Mouse (Mus musculus) bone marrow macrophage, adult 2 months (primary cell): ENCODE data around the gene Ankrd54. TPM values are rescaled to one million over a fixed set of nuclear protein-coding genes. Genes with fewer than 3 reads are reported as not detected.
A peak's percentile ranks its signal among the peaks of the same experiment; 100 is the strongest.

Experiments
- H3K27ac ChIP-seq: 2 replicates; pipeline ENCODE4 v1.5.1; 2012; ENCODE audit warnings: low read depth, low read length; ENCODE audit not compliant: insufficient read depth
- H3K4me1 ChIP-seq: 2 replicates; pipeline ENCODE4 v1.6.1; 2012; ENCODE audit warnings: low read length; ENCODE audit not compliant: control insufficient read depth, insufficient read depth
- H3K4me3 ChIP-seq: 2 replicates; pipeline ENCODE4 v1.5.1; 2012; ENCODE audit warnings: mild to moderate bottlenecking, low read length, moderate library complexity; ENCODE audit not compliant: insufficient read depth
- CTCF ChIP-seq: IDR thresholded peaks from 2 replicates; pipeline ENCODE4 v1.5.1; 2012; ENCODE audit warnings: low read depth, mild to moderate bottlenecking, low read length, moderate library complexity
- POLR2A ChIP-seq: IDR thresholded peaks from 2 replicates; pipeline ENCODE4 v1.6.1; 2012; ENCODE audit warnings: mild to moderate bottlenecking, low read depth, low read length, borderline replicate concordance
- polyA plus RNA-seq: library from polyadenylated mRNA; stranded (reverse); fragments of >200 nt; gene quantifications from 2 replicates; pipeline ENCODE4 v1.2.4, GENCODE M21; 2012; ENCODE audit not compliant: missing spikeins, insufficient read depth, insufficient read length

Gene Ankrd54
- polyA plus RNA-seq, 1 experiment, result 14.0 TPM

DNA sequence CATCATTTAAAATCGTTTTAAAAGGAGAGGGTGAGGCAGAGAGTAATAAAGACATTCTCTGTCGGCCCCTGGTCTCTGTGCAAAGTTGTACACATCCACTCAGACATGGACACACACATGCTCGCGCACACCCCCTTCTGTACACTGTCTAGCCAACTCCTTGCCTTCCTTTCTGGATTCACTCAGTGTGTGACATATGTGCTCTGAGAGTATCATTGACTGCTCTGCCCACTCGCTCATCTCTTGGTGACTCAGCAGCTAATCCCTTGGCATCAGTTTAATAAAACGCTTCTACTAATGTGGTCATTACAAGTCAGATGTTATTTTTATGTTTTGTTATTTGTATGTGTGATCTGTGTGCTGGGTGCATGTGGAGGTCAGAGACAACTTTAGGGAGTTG, 29.6 kb upstream of the Ankrd54 start:
- Histone ChIP-seq H3K27ac (no peak overlapping the region), H3K4me3 (no peak overlapping the region), H3K4me1 (no peaks in the 10 kb centered on the region)
- no peak for TF ChIP-seq CTCF
- TF ChIP-seq POLR2A, result no peak

DNA sequence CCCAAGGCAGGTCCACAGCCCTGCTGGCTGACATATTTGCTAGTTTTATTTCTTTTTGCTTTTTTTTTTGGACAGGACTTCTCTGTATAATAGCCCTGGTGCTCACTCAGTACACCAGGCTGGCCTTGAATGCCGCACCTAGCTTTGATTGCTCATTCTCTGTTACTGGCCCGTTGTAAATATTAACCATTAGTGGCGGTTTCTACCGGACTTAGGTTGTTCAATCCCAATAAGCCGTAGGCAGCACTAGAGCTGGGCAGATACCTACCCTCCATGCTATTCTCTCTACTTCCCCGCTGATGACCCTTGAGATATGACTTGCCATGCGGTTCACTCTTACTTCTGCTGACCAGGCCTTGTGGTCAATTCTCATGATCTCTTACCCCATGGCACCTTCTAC, 16.9 kb upstream of the Ankrd54 start:
- TF ChIP-seq POLR2A, result no peak
- TF ChIP-seq CTCF, result no peak
- Histone ChIP-seq H3K27ac (no peak overlapping the region), H3K4me1 (peaks cover 2% of the 10 kb centered on the region; the same call in 1 of the 2 replicates), H3K4me3 (no peak overlapping the region)

DNA sequence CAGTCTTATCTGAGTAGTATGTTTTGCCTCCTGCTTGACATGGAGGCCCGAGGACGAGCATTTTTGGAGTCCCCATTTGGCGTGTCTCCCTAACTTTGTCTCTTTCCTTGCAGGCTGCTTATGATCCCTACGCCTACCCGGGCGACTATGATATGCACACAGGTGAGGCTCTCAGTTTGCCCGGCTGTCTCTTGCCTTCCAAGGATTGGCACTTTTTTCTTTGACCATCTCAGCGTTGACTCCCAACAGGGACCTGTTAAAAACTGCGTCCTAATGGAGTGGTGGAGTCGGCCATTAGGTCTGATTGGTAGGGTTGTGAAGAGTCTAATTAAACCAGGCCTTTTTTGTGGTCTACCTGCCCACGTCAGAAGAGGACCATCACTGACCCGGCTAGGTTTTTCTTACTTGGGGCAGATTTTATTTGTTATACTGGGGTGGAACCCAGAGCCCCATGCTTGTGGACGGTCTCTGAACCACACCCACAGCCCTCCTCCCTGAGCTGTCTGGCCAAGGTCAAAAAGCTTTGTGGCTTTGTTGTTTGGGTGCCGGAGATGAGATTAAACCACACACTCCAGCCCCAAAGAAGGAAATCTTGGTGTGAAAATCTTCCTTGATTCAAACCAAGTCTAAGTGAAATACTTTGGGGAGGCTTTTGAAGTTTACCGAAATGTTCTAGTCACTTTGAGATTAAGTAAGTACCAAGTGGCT, 13.1 kb upstream of the Ankrd54 start:
- peak overlapping the region; percentile 86 for H3K4me3 ChIP-seq
- peaks cover 11% of the 10 kb centered on the region for H3K4me1 ChIP-seq
- TF ChIP-seq CTCF, result no peak
- no peak for TF ChIP-seq POLR2A
- H3K27ac ChIP-seq, result no peak overlapping the region; the same call in 1 of the 2 replicates

DNA sequence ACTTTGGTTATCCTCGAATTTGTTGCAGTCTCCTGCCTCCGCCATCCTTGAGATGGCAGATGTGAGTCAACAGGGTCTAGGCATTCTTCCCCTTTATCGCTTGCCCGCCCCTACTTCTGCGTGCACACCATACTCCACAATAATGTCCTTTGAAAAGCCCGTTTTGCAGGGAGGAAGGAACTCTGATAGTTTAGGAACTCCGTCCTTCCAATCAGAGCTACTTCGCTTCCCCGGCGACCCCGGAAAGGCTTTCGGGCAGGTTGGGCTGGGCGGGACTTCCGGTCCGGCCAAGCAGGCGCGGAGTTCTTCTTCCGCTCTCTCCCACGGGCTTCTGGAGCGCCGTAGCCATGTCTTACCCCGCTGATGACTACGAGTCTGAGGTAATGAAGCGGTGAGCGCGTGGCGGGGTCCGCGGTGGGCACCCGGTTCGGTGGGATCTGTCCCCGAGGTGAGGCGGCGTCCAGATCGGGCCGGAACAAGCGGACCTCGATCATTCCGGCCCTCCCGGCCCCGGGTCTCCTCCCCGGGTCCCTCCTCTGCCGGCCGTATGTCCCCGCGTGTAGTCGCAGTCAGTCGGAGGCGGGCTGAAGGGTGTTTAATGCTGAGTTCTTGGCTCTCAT, 12.3 kb upstream of the Ankrd54 start, which contains the start of gene Eif3l:
TSS of gene Eif3l (plus strand) at position 267 of the 620 bp plus-strand sequence.
- TF ChIP-seq CTCF (no peak), POLR2A (no peak)
- H3K27ac ChIP-seq, result peak within 1 kb of the TSS; percentile 67
- H3K4me1 ChIP-seq, result peaks cover 11% of the 10 kb centered on the region
- peak within 1 kb of the TSS; percentile 86 for H3K4me3 ChIP-seq

DNA sequence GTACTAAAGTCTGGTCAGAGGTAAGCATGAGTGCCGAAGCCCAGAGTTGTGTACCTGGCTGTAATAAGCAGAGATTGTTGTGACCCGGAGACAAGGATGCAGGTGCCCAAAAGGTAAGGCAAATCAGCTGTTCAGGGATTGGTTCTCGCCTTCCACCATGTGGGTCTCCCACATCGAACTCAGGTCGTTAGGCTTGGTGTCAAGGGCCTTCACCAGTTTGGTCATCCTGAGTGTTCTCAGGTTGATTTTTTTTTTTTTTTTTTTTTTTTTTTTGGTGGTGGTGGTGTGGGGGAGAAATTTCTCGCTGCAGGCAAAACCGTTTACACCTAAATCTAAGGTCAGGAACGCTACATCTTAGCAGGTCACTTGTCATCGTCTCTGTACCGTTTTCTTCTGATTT, 11.8 kb upstream of the Ankrd54 start:
- Histone ChIP-seq H3K27ac (peak overlapping the region; percentile 67), H3K4me1 (peaks cover 11% of the 10 kb centered on the region)

DNA sequence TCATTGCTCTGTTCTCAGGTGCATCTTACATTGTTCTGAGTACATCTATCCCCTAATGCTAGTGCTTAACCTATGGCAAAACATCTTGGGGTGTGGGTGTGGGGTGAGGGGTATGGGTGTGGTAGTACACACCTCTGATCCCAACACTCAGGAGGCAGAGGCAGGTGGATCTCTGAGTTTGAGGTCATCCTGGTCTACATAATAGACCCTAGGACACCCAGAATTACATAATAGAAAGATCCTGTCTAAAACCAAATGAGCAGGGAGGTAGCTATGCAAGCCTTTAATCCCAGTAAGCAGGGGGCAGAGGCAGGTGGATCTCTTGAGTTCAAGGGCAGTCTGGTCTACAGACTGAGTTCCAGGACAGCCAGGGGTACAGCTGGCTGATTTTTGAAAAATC, 11.1 kb upstream of the Ankrd54 start:
- TF ChIP-seq CTCF (no peak), POLR2A (no peak)
- Histone ChIP-seq H3K4me1 (peaks cover 11% of the 10 kb centered on the region), H3K4me3 (no peak overlapping the region), H3K27ac (no peak overlapping the region)

More for the DNA sequence above, 11.8 kb upstream of the Ankrd54 start:
- peak overlapping the region; percentile 86 for H3K4me3 ChIP-seq
- TF ChIP-seq CTCF (no peak), POLR2A (no peak)

DNA sequence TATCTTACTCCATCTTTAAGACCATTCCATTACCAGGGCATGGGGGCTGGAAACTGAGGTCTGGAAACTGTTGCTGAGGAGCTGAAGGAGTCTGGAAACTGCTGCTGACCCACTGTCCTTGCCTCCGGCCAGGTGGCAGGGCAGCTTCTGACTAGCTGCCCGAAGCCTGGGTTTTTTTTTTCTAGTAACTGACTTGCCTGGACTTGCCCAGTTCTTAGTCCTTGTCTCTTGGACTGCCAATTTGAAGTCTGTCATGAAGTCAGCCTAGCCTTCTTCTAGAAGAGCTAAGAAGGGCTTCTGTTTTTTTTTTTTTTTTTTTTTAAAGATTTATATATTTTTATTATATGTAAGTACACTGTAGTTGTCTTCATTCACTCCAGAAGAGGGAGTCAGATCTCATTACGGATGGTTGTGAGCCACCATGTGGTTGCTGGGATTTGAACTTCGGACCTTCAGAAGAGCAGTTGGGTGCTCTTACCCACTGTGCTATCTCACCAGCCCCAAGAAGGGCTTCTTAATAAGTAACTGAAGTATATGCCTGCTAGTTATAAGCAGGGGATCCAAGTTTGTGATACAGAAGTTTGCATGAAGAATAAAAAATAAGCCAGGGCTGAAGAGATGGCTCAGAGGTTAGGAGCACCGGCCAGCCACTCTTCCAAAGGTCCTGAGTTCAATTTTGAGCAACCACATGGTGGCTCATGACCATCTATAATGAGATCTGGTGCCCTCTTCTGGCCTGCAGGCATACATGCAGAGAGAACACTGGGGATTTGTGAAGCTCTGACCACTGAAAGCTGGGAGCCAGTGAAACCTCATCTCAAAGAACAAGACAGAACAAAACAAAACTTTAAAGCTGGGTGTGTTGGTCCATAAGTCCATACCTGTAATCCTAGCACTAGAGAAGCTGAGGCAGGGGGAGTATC, 8.7 kb upstream of the Ankrd54 start:
- Histone ChIP-seq H3K27ac (no peak overlapping the region), H3K4me3 (no peak overlapping the region), H3K4me1 (peaks cover 9% of the 10 kb centered on the region)
- TF ChIP-seq CTCF, result peak; percentile 56
- no peak for TF ChIP-seq POLR2A

DNA sequence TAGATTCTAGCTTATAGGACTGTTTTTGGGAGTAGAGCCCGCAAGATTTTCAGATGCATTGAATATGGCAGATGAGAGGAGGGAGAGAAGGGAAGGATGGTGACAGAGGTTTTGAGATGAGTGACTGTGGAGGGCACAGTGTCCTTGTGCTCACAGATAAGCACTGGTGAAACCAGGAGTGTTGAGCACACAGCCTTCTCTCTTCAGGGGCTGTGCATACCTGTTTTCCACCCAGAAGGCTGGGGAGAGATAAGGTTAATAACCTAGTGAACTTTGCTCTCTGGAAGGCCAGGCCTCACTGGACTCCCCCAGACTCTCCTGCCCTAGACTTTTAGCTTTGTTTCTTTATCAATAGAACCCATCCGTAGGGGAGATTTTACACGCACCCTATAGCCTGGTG, 5.7 kb upstream of the Ankrd54 start:
- Histone ChIP-seq H3K27ac (no peak overlapping the region), H3K4me3 (no peak overlapping the region), H3K4me1 (peaks cover 4% of the 10 kb centered on the region)
- TF ChIP-seq CTCF (no peak), POLR2A (no peak)

DNA sequence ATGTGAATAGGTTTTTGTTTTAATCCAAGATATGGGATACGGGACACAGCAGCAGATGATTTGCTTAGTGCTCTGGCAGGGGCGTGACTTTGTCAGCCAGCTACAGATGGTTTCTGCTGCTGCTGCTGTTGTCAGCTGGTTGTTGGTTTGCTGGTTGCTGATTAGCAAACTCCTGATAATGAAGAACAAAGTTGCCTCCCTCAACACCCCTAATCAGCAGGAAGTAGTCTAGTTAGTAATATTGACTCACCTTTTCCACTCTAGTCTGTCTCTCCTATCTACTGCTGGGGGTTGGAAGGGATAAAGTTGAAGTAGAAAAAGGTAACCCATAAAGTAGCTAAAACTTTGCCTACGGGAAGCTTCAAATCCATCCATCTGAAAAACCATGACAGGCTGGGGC, 4.9 kb upstream of the Ankrd54 start:
- H3K27ac ChIP-seq, result no peak overlapping the region
- TF ChIP-seq POLR2A (no peak), CTCF (no peak)
- peaks cover 5% of the 10 kb centered on the region for H3K4me1 ChIP-seq
- H3K4me3 ChIP-seq, result no peak overlapping the region

DNA sequence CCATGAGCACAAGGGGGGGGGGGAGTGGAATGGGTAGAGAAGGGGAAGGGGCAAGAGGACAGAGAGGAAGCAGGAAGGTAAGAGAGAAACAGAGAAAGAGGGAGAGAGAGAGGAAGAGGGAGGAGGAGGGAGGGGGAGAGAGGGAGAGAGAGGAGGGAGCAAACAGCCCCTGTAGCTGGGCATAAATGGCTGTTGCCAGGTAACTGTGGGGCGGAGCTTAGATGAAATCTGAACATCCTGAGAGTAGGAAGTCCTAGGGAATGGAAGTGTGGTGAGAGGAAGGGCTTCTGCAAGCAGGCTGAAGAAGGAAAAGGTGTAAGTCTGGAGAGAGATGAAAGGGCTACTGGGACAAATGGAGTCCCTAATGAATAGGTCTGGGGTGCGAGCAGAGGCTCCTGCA, 3.6 kb upstream of the Ankrd54 start:
- no peak for TF ChIP-seq POLR2A
- TF ChIP-seq CTCF, result no peak
- Histone ChIP-seq H3K27ac (no peak overlapping the region), H3K4me3 (no peak overlapping the region), H3K4me1 (peaks cover 5% of the 10 kb centered on the region)
